Mouse (Mus musculus) cerebellum, adult 2 months (tissue): ENCODE data around the gene Spr. TPM values are rescaled to one million over a fixed set of nuclear protein-coding genes. Genes with fewer than 3 reads are reported as not detected.
A peak's percentile ranks its signal among the peaks of the same experiment; 100 is the strongest.

Experiments
- DNase-seq, 2 experiments: peaks; one replicate each; pipeline ENCODE4 v3.0.0; 2021
- H3K27ac ChIP-seq: fragments of 200-500 bp; 2 replicates; pipeline ENCODE4 v1.5.1; 2012; ENCODE audit warnings: low read length, control low read depth, inconsistent platforms; ENCODE audit not compliant: insufficient read depth
- H3K27me3 ChIP-seq: fragments of 200-500 bp; 2 replicates; pipeline ENCODE4 v1.6.1; 2012; ENCODE audit warnings: inconsistent platforms, mild to moderate bottlenecking, low read length, moderate library complexity; ENCODE audit not compliant: control insufficient read depth, insufficient read depth
- H3K4me1 ChIP-seq: fragments of 200-500 bp; 2 replicates; pipeline ENCODE4 v1.6.1; 2011; ENCODE audit warnings: low read length; ENCODE audit not compliant: control insufficient read depth, insufficient read depth
- H3K4me3 ChIP-seq: fragments of 200-500 bp; replicated peaks from 2 replicates; pipeline ENCODE3; 2011; ENCODE audit warnings: mild to moderate bottlenecking, low read depth, low read length, control low read depth; ENCODE audit not compliant: insufficient read depth
- CTCF ChIP-seq: fragments of 200-500 bp; IDR thresholded peaks from 2 replicates; pipeline ENCODE4 v1.5.1; 2011; ENCODE audit warnings: low read depth, mild to moderate bottlenecking, control low read depth, low read length, moderate library complexity, borderline replicate concordance; ENCODE audit not compliant: insufficient read depth
- POLR2A ChIP-seq: fragments of 200-500 bp; IDR thresholded peaks from 2 replicates; pipeline ENCODE4 v1.6.1; 2011; ENCODE audit warnings: low read length, control low read depth, borderline replicate concordance; ENCODE audit not compliant: insufficient read depth
- WGBS: fragments of 180-500 bp; shearing (Covaris S2); methylation state at CpG from one replicate; pipeline ENCODE4 v1.1.7; 2018; 5-methylcytosine and 5-hydroxymethylcytosine counted together
- polyA plus RNA-seq: library from polyadenylated mRNA; depleted of rRNA; stranded (reverse); fragments of >200 nt; gene quantifications from 2 replicates; pipeline ENCODE4 v1.2.3, GENCODE M21; 2012; rRNA removed

The Spr gene
- polyA plus RNA-seq: 26.9 TPM in 2 replicates

- Histone ChIP-seq H3K4me1 (no peaks in the 10 kb centered on the region), H3K27ac (peak within 1 kb of the TSS; percentile 71), H3K4me3 (peak within 1 kb of the TSS; percentile 73), H3K27me3 (no peaks in the 10 kb centered on the region)
- under 1% methylated on average over 49 of the region's 49 CpGs for WGBS
- TF ChIP-seq POLR2A (peak; percentile 59; the same call in 1 of the 2 replicates), CTCF (peak; percentile 86)
- peak; percentile 87 to 89 for DNase-seq
Measured at GRCm38 (mm10) chr6:85137217-85138035, at the start of gene Spr. TSS of gene Spr (minus strand) at chr6:85137766.

DNA sequence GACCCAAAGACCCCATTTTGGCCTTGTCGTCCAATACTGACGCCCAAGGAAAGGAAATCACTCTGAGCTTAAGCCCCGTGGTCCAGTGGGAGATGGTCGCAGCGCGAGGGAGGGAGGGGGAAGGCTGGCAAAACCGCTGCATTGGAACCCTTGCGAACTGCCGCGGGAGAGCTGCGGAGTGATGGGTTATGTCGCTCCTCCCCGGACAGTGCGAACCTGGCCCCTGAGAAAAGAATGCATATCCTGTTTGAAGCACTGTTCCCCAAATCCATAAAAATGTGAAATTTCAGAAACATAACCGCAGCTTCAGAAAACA lies 49.1 kb upstream of the Spr start:
- H3K27ac ChIP-seq: no peak overlapping the region
- H3K4me1 ChIP-seq: peaks cover 9% of the 10 kb centered on the region; the same call in 1 of the 2 replicates
- WGBS: 3% methylated on average over 15 of the region's 15 CpGs
- peak overlapping the region; percentile 46 for H3K4me3 ChIP-seq
- H3K27me3 ChIP-seq: peaks cover 18% of the 10 kb centered on the region; the same call in 1 of the 2 replicates
- TF ChIP-seq CTCF (no peak), POLR2A (no peak)
- DNase-seq: no peak

GRCm38 (mm10) chr6:85186033-85186743 lies 48.6 kb upstream of the Spr start:
- no peak for TF ChIP-seq POLR2A
- no peak for TF ChIP-seq CTCF
- Histone ChIP-seq H3K27me3 (peaks cover 18% of the 10 kb centered on the region; the same call in 1 of the 2 replicates), H3K4me3 (no peak overlapping the region), H3K4me1 (peaks cover 9% of the 10 kb centered on the region; the same call in 1 of the 2 replicates), H3K27ac (no peak overlapping the region)
- 4% methylated on average over 33 of the region's 33 CpGs for WGBS
- DNase-seq: no peak

DNA sequence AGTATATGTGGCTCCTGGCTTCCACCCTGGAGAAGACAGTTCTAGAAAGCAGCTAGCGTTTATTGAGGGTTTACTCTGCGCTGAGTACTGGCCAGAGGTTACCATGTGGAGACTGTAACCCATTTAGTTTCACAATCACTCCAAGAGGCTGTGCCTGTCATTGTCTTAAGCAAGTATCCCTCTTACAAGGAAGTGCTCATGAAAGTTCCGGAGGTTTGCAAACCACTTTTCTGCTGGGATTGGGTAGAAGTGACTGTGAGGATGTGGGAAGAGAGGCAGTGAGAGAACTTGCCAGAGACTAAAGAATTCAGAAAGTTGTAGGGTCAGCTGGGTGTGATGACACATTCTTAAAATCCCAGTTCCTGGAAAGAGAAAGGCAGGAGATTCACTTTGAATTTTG lies 46.4 kb upstream of the Spr start:
- TF ChIP-seq CTCF (no peak), POLR2A (no peak)
- H3K4me1 ChIP-seq: peaks cover 9% of the 10 kb centered on the region; the same call in 1 of the 2 replicates
- H3K4me3 ChIP-seq: no peak overlapping the region
- H3K27me3 ChIP-seq: peaks cover 16% of the 10 kb centered on the region; the same call in 1 of the 2 replicates
- WGBS: 81% methylated on average over 3 of the region's 3 CpGs
- no peak for DNase-seq
- H3K27ac ChIP-seq: no peak overlapping the region

GRCm38 (mm10) chr6:85180036-85180435 lies 42.5 kb upstream of the Spr start:
- no peak overlapping the region for H3K27ac ChIP-seq
- H3K4me3 ChIP-seq: no peak overlapping the region
- no peaks in the 10 kb centered on the region for H3K27me3 ChIP-seq
- no peaks in the 10 kb centered on the region for H3K4me1 ChIP-seq
- 63% methylated on average over 2 of the region's 2 CpGs for WGBS
- no peak for DNase-seq
- no peak for TF ChIP-seq POLR2A
- no peak for TF ChIP-seq CTCF

DNA sequence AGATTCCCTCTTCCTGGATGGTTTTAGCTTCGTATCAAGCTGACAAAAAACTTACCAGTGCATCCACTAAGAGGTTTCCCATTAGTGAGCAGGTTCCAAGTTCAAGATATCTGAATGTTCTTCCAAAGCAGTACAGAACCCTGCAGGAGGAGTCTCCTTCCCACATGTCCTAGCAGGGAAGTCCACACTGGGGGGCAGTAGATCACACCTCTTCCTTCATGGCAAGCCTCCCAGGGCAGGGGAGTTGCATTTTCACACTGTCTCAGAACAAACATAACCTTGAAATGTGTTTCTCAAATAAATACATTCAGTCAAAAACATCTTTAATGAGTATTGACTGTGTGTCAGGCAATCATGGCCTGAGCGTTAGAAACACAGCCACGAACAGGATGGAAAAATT lies 42.0 kb upstream of the Spr start:
- H3K27me3 ChIP-seq: no peaks in the 10 kb centered on the region
- no peaks in the 10 kb centered on the region for H3K4me1 ChIP-seq
- WGBS: 82% methylated on average over 3 of the region's 3 CpGs
- no peak overlapping the region for H3K27ac ChIP-seq
- TF ChIP-seq CTCF (no peak), POLR2A (no peak)
- no peak for DNase-seq
- H3K4me3 ChIP-seq: no peak overlapping the region

GRCm38 (mm10) chr6:85165440-85165921 lies 27.9 kb upstream of the Spr start:
- 41% methylated on average over 11 of the region's 11 CpGs for WGBS
- DNase-seq: no peak

More at GRCm38 (mm10) chr6:85165440-85165921, 27.9 kb upstream of the Spr start:
- Histone ChIP-seq H3K27me3 (no peaks in the 10 kb centered on the region), H3K4me1 (no peaks in the 10 kb centered on the region), H3K4me3 (no peak overlapping the region), H3K27ac (no peak overlapping the region)
- TF ChIP-seq CTCF (no peak), POLR2A (no peak)
